Mouse (Mus musculus): ENCODE data around the gene Nolc1. TPM values are rescaled to one million over a fixed set of nuclear protein-coding genes. Genes with fewer than 3 reads are reported as not detected.
A peak's percentile ranks its signal among the peaks of the same experiment; 100 is the strongest.

The Nolc1 gene
- polyA plus RNA-seq, 1 experiment, result 30.9 TPM

- H3K27me3 ChIP-seq (ENCODE audit: control insufficient read depth, insufficient read depth, insufficient read length), result no peaks in the 10 kb centered on the region
- H3ac ChIP-seq (ENCODE audit: control insufficient read depth, insufficient read length), result peak overlapping the region; percentile 53
- H3K79me2 ChIP-seq (ENCODE audit: control insufficient read depth, insufficient read depth), result peaks cover 51% of the 10 kb centered on the region
- H3K4me2 ChIP-seq (ENCODE audit: low read depth), result peak overlapping the region; percentile 91
- H3K4me3 ChIP-seq, result peak overlapping the region; percentile 83
- TF ChIP-seq USF1 (IDR thresholded peaks at IDR 0.05; ENCODE audit: low read depth) (peak; percentile 71), E2F4 (IDR thresholded peaks at IDR 0.05; ENCODE audit: insufficient read depth) (peak; percentile 23), POLR2AphosphoS2 (IDR thresholded peaks at IDR 0.05; ENCODE audit: insufficient read length, low read depth) (peak; percentile 58), MYOD1 (IDR thresholded peaks at IDR 0.05; ENCODE audit: control insufficient read depth in 1 of 3, insufficient read length in 2 of 3, low read depth in 2 of 3) (peak in 1 of 3 experiments; percentile 11), MAX (IDR thresholded peaks at IDR 0.05; ENCODE audit: low read depth) (no peak), TCF12 (IDR thresholded peaks at IDR 0.05; ENCODE audit: insufficient read depth, poor library complexity, severe bottlenecking) (no peak), TCF3 (IDR thresholded peaks at IDR 0.05; ENCODE audit: insufficient read length, low read depth) (no peak)
- peaks cover 7% of the 10 kb centered on the region for H3K36me3 ChIP-seq (ENCODE audit: control insufficient read depth, insufficient read depth)
Observed at GRCm38 (mm10) chr19:46056947-46057607, 18.6 kb upstream of the Nolc1 start.

GRCm38 (mm10) chr19:46058466-46058865 is 17.2 kb upstream of the Nolc1 start:
- Histone ChIP-seq H3ac (ENCODE audit: control insufficient read depth, insufficient read length) (no peak overlapping the region), H3K36me3 (ENCODE audit: control insufficient read depth, insufficient read depth) (peaks cover 10% of the 10 kb centered on the region), H3K27me3 (ENCODE audit: control insufficient read depth, insufficient read depth, insufficient read length) (no peaks in the 10 kb centered on the region), H3K4me3 (peak overlapping the region; percentile 83), H3K4me2 (ENCODE audit: low read depth) (peak overlapping the region; percentile 91), H3K79me2 (ENCODE audit: control insufficient read depth, insufficient read depth) (peaks cover 54% of the 10 kb centered on the region)
- TF ChIP-seq MYOD1 (IDR thresholded peaks at IDR 0.05; ENCODE audit: control insufficient read depth in 1 of 3, insufficient read length in 2 of 3, low read depth in 2 of 3), result no peak
- no peak for TF ChIP-seq POLR2A (IDR thresholded peaks at IDR 0.05; ENCODE audit: insufficient read length, low read depth)
- no peak for TF ChIP-seq SRF (IDR thresholded peaks at IDR 0.05; ENCODE audit: control insufficient read depth, insufficient read length, low read depth)
- TF ChIP-seq E2F4 (IDR thresholded peaks at IDR 0.05; ENCODE audit: insufficient read depth), result no peak
- no peak for TF ChIP-seq MAX (IDR thresholded peaks at IDR 0.05; ENCODE audit: low read depth)
- TF ChIP-seq USF1 (IDR thresholded peaks at IDR 0.05; ENCODE audit: low read depth), result no peak
- no peak for TF ChIP-seq CEBPB (IDR thresholded peaks at IDR 0.05; ENCODE audit: insufficient read depth, poor library complexity, severe bottlenecking)
- no peak for TF ChIP-seq REST (IDR thresholded peaks at IDR 0.05; ENCODE audit: insufficient read depth, insufficient read length)
- no peak for TF ChIP-seq TCF3 (IDR thresholded peaks at IDR 0.05; ENCODE audit: insufficient read length, low read depth)
- TF ChIP-seq MYOG (IDR thresholded peaks at IDR 0.05; ENCODE audit: control insufficient read depth in 1 of 3, insufficient read depth in 1 of 3, insufficient read length in 2 of 3, low read depth in 2 of 3), result no peak

GRCm38 (mm10) chr19:46060845-46061244 is 14.8 kb upstream of the Nolc1 start:
- no peak overlapping the region for H3K4me3 ChIP-seq
- H3K36me3 ChIP-seq (ENCODE audit: control insufficient read depth, insufficient read depth), result peaks cover 22% of the 10 kb centered on the region
- no peaks in the 10 kb centered on the region for H3K27me3 ChIP-seq (ENCODE audit: control insufficient read depth, insufficient read depth, insufficient read length)
- H3K4me2 ChIP-seq (ENCODE audit: low read depth), result no peak overlapping the region
- peaks cover 59% of the 10 kb centered on the region for H3K79me2 ChIP-seq (ENCODE audit: control insufficient read depth, insufficient read depth)
- no peak overlapping the region for H3ac ChIP-seq (ENCODE audit: control insufficient read depth, insufficient read length)
- TF ChIP-seq MYOG (IDR thresholded peaks at IDR 0.05; ENCODE audit: control insufficient read depth in 1 of 3, insufficient read depth in 1 of 3, insufficient read length in 2 of 3, low read depth in 2 of 3) (peak in 1 of 3 experiments; percentile 9), MYOD1 (IDR thresholded peaks at IDR 0.05; ENCODE audit: control insufficient read depth in 1 of 3, insufficient read length in 2 of 3, low read depth in 2 of 3) (peak in 2 of 3 experiments; percentile 10 to 33), POLR2A (IDR thresholded peaks at IDR 0.05; ENCODE audit: insufficient read length, low read depth) (no peak)

DNA sequence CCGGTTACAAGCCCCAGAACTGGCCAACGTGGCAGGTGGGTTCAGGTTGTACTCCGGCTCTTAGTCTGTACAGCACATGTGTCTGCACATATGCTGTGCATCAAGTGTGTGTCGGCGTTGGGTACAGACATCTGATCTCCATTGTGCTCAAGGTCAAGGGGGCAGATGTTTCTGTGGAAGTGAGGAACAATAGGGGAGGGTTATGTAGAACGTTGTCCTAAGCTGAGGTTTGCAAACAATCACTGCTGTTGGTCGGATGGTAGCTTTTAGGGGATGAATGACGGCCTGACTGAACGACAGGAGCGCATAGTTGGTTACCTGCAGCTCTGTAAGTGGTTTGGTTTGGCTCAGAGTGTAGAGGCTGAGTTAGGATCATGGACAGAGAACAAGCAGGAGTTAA is 7.6 kb upstream of the Nolc1 start:
- H3K79me2 ChIP-seq (ENCODE audit: control insufficient read depth, insufficient read depth), result peaks cover 4% of the 10 kb centered on the region
- no peak overlapping the region for H3K4me2 ChIP-seq (ENCODE audit: low read depth)
- TF ChIP-seq MYOG (IDR thresholded peaks at IDR 0.05; ENCODE audit: control insufficient read depth in 1 of 3, insufficient read depth in 1 of 3, insufficient read length in 2 of 3, low read depth in 2 of 3) (no peak), SRF (IDR thresholded peaks at IDR 0.05; ENCODE audit: control insufficient read depth, insufficient read length, low read depth) (no peak), MAX (IDR thresholded peaks at IDR 0.05; ENCODE audit: low read depth) (no peak), CEBPB (IDR thresholded peaks at IDR 0.05; ENCODE audit: insufficient read depth, poor library complexity, severe bottlenecking) (no peak), POLR2A (IDR thresholded peaks at IDR 0.05; ENCODE audit: insufficient read length, low read depth) (no peak), POLR2AphosphoS2 (IDR thresholded peaks at IDR 0.05; ENCODE audit: insufficient read length, low read depth) (no peak), REST (IDR thresholded peaks at IDR 0.05; ENCODE audit: insufficient read depth, insufficient read length) (no peak), USF1 (IDR thresholded peaks at IDR 0.05; ENCODE audit: low read depth) (no peak), TCF3 (IDR thresholded peaks at IDR 0.05; ENCODE audit: insufficient read length, low read depth) (no peak), TCF12 (IDR thresholded peaks at IDR 0.05; ENCODE audit: insufficient read depth, poor library complexity, severe bottlenecking) (no peak), MYOD1 (IDR thresholded peaks at IDR 0.05; ENCODE audit: control insufficient read depth in 1 of 3, insufficient read length in 2 of 3, low read depth in 2 of 3) (no peak), E2F4 (IDR thresholded peaks at IDR 0.05; ENCODE audit: insufficient read depth) (no peak)
- no peak overlapping the region for H3ac ChIP-seq (ENCODE audit: control insufficient read depth, insufficient read length)
- peaks cover 41% of the 10 kb centered on the region for H3K36me3 ChIP-seq (ENCODE audit: control insufficient read depth, insufficient read depth)
- H3K27me3 ChIP-seq (ENCODE audit: control insufficient read depth, insufficient read depth, insufficient read length), result no peaks in the 10 kb centered on the region
- H3K4me3 ChIP-seq, result no peak overlapping the region

GRCm38 (mm10) chr19:46073285-46073684 is 2.4 kb upstream of the Nolc1 start:
- peaks cover 24% of the 10 kb centered on the region for H3K79me2 ChIP-seq (ENCODE audit: control insufficient read depth, insufficient read depth)
- no peak overlapping the region for H3ac ChIP-seq (ENCODE audit: control insufficient read depth, insufficient read length)
- H3K4me3 ChIP-seq, result no peak overlapping the region
- TF ChIP-seq SRF (IDR thresholded peaks at IDR 0.05; ENCODE audit: control insufficient read depth, insufficient read length, low read depth), result no peak
- TF ChIP-seq MAX (IDR thresholded peaks at IDR 0.05; ENCODE audit: low read depth), result no peak
- no peak for TF ChIP-seq TCF12 (IDR thresholded peaks at IDR 0.05; ENCODE audit: insufficient read depth, poor library complexity, severe bottlenecking)
- TF ChIP-seq REST (IDR thresholded peaks at IDR 0.05; ENCODE audit: insufficient read depth, insufficient read length), result no peak
- TF ChIP-seq USF1 (IDR thresholded peaks at IDR 0.05; ENCODE audit: low read depth), result no peak
- no peak for TF ChIP-seq E2F4 (IDR thresholded peaks at IDR 0.05; ENCODE audit: insufficient read depth)
- H3K4me2 ChIP-seq (ENCODE audit: low read depth), result no peak overlapping the region
- H3K27me3 ChIP-seq (ENCODE audit: control insufficient read depth, insufficient read depth, insufficient read length), result no peaks in the 10 kb centered on the region
- H3K36me3 ChIP-seq (ENCODE audit: control insufficient read depth, insufficient read depth), result peaks cover 17% of the 10 kb centered on the region
